Mouse (Mus musculus): ENCODE measurements around the gene Cldn34c3. TPM values are rescaled to one million over a fixed set of nuclear protein-coding genes. Genes with fewer than 3 reads are reported as not detected.

Gene Cldn34c3
- polyA plus RNA-seq (2012; ENCODE audit: low replicate concordance) = not detected in 2 replicates

DNA sequence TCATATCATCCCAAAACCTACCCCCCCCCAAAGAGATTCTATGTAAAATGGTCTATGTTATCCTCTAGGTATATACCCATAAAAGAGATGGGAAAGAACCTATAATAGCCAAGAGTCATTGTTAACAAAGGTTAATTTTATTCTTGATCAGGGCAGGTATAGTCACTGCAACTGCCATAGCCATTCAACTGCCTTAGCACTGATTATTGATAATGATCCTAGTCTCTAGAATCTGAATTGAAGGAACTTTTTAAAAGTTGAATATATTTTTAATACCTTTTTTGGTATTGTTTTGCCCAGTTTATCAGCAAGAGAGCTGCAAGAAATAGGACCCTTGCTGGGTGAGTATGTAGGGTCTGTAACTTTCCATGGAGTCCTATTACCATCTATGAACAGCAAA is at the start of gene Cldn34c3:
Cldn34c3 (plus strand) TSS at position 301 of the 400 bp plus-strand sequence.

Other genes starting within 250 kb of the Cldn34c3 start
- gene Cldn34c2, start 212.0 kb upstream of the Cldn34c3 start, polyA plus RNA-seq (2012; ENCODE audit: low replicate concordance) = not detected in 2 replicates
- gene Gm17467, start 88.9 kb upstream of the Cldn34c3 start, polyA plus RNA-seq (2012; ENCODE audit: low replicate concordance) = not detected in 2 replicates